Mouse (Mus musculus): Measurements from ENCODE around the gene Clasrp. TPM values are rescaled to one million over a fixed set of nuclear protein-coding genes. Genes with fewer than 3 reads are reported as not detected.

The Clasrp gene
- total RNA-seq (2023), result 94.5 to 107 TPM (median 98.1 TPM) in 4 replicates

GRCm38 (mm10) chr7:19603849-19604605, at the start of gene Clasrp:
Gene Clasrp (minus strand): TSS chr7:19604486.

GRCm38 (mm10) chr7:19629361-19629734, 25.1 kb upstream of the Clasrp start, which contains the start of gene Relb:
Gene Relb (minus strand): TSS chr7:19629438.

GRCm38 (mm10) chr7:19577141-19577852, 27.0 kb downstream of the Clasrp start, which contains the start of the genes Zfp296 and Gemin7:
Gene Zfp296 (plus strand): TSS chr7:19577287.
Gene Gemin7 (minus strand): TSS chr7:19577595.

GRCm38 (mm10) chr7:19562643-19563410, 41.5 kb downstream of the Clasrp start, which contains the start of gene Ppp1r37:
Gene Ppp1r37 (minus strand): TSS chr7:19563076.

Other genes with a start within 250 kb of the Clasrp start
- 4.3 to 7.0 TPM (median 5.9 TPM) in 4 replicates for gene Cd3eap, start 245.0 kb downstream of the Clasrp start, total RNA-seq (2023)
- 0.63 to 2.7 TPM (median 1.5 TPM) in 4 replicates for gene Ppp1r13l, start 244.7 kb downstream of the Clasrp start, total RNA-seq (2023)
- gene Ercc2, start 222.5 kb downstream of the Clasrp start, total RNA-seq (2023), result 68.9 to 74.8 TPM (median 72.8 TPM) in 4 replicates
- 0.60 to 1.2 TPM (median 0.86 TPM) in 4 replicates for gene Klc3, start 200.4 kb downstream of the Clasrp start, total RNA-seq (2023)
- gene Ckm, start 199.7 kb downstream of the Clasrp start, total RNA-seq (2023), result 0.97 TPM in 1 of 4 replicates, not detected in the others
- 26.4 to 33.1 TPM (median 28.6 TPM) in 4 replicates for gene Mark4, start 145.7 kb downstream of the Clasrp start, total RNA-seq (2023)
- gene Exoc3l2, start 141.2 kb downstream of the Clasrp start, total RNA-seq (2023), result not detected in 4 replicates
- gene Bloc1s3, start 96.1 kb downstream of the Clasrp start, total RNA-seq (2023), result 3.1 to 5.3 TPM (median 4.6 TPM) in 4 replicates
- gene Trappc6a, start 96.1 kb downstream of the Clasrp start, total RNA-seq (2023), result 27.9 to 35.9 TPM (median 30.9 TPM) in 4 replicates
- gene Nkpd1, start 86.6 kb downstream of the Clasrp start, total RNA-seq (2023), result 0.31 to 0.78 TPM (median 0.53 TPM) in 4 replicates
- 55.1 to 64.0 TPM (median 60.2 TPM) in 4 replicates for gene Ppp1r37, start 41.4 kb downstream of the Clasrp start, total RNA-seq (2023)
- 9.7 to 13.7 TPM (median 12.6 TPM) in 4 replicates for gene Zfp296, start 27.2 kb downstream of the Clasrp start, total RNA-seq (2023)
- 72.4 to 80.4 TPM (median 77.1 TPM) in 4 replicates for gene Gemin7, start 26.9 kb downstream of the Clasrp start, total RNA-seq (2023)
- gene Relb, start 25.0 kb upstream of the Clasrp start, total RNA-seq (2023), result 113 to 122 TPM (median 116 TPM) in 4 replicates
- 64.7 to 85.0 TPM (median 67.9 TPM) in 4 replicates for gene Clptm1, start 60.5 kb upstream of the Clasrp start, total RNA-seq (2023)
- not detected in 4 replicates for gene Apoc2, start 73.5 kb upstream of the Clasrp start, total RNA-seq (2023)
- not detected in 4 replicates for gene Gm44805, start 76.9 kb upstream of the Clasrp start, total RNA-seq (2023)
- not detected in 4 replicates for gene Apoc4, start 77.0 kb upstream of the Clasrp start, total RNA-seq (2023)
- gene Apoc1, start 88.2 kb upstream of the Clasrp start, total RNA-seq (2023), result not detected in 4 replicates
- gene Apoe, start 94.7 kb upstream of the Clasrp start, total RNA-seq (2023), result 69.0 to 80.2 TPM (median 73.6 TPM) in 4 replicates
- gene Tomm40, start 111.0 kb upstream of the Clasrp start, total RNA-seq (2023), result 52.4 to 61.9 TPM (median 55.5 TPM) in 4 replicates
- not detected in 4 replicates for gene Nectin2, start 146.0 kb upstream of the Clasrp start, total RNA-seq (2023)
- not detected in 4 replicates for gene Bcam, start 166.5 kb upstream of the Clasrp start, total RNA-seq (2023)
- 1.2 to 3.7 TPM (median 2.1 TPM) in 3 of 4 replicates, not detected in the other for gene Cblc, start 192.3 kb upstream of the Clasrp start, total RNA-seq (2023)
- 57.3 to 76.7 TPM (median 71.4 TPM) in 4 replicates for gene Bcl3, start 218.3 kb upstream of the Clasrp start, total RNA-seq (2023)
- gene Gm19345, start 247.5 kb upstream of the Clasrp start, total RNA-seq (2023), result not detected in 4 replicates

All from B cell, adult 62 days (primary cell).